Mouse (Mus musculus) forebrain, embryonic 14.5 days (tissue): Measurements from ENCODE around the gene Arrdc4. TPM values are rescaled to one million over a fixed set of nuclear protein-coding genes. Genes with fewer than 3 reads are reported as not detected.

Experiments used
- ATAC-seq: fragments of 200-750 bp; cut with Nextera tagmentation; 2 replicates; pipeline ENCODE4 v1.8.0; 2017; ENCODE audit warnings: mild to moderate bottlenecking, moderate library complexity
- DNase-seq: peaks from one replicate; pipeline ENCODE4 v3.0.0-alpha.2; 2015; ENCODE audit warnings: low spot score
- H3K27ac ChIP-seq: fragments of 300-500 bp; sonication (generic); 2 replicates; pipeline ENCODE4 v1.5.1; 2014; ENCODE audit warnings: low read depth, mild to moderate bottlenecking, control low read depth, low read length, moderate library complexity
- H3K27me3 ChIP-seq: fragments of 300-500 bp; sonication (generic); replicated peaks from 2 replicates; pipeline ENCODE4 v1.6.1; 2014; ENCODE audit warnings: low read length, control low read depth, mixed read lengths; ENCODE audit not compliant: control insufficient read depth, insufficient read depth
- H3K36me3 ChIP-seq: fragments of 300-500 bp; sonication (generic); 2 replicates; pipeline ENCODE4 v1.6.1; 2014; ENCODE audit warnings: low read length, control low read depth; ENCODE audit not compliant: control insufficient read depth, insufficient read depth
- H3K4me1 ChIP-seq: fragments of 300-500 bp; sonication (generic); 2 replicates; pipeline ENCODE4 v1.6.1; 2014; ENCODE audit warnings: antibody characterized with exemption, low read length, control low read depth; ENCODE audit not compliant: control insufficient read depth, insufficient read depth
- H3K4me2 ChIP-seq: fragments of 300-500 bp; sonication (generic); 2 replicates; pipeline ENCODE4 v1.6.1; 2014; ENCODE audit warnings: mild to moderate bottlenecking, control low read depth, low read length
- H3K4me3 ChIP-seq: fragments of 300-500 bp; sonication (generic); 2 replicates; pipeline ENCODE4 v1.5.1; 2014; ENCODE audit warnings: low read depth, low read length, control low read depth
- H3K9ac ChIP-seq: fragments of 300-500 bp; sonication (generic); 2 replicates; pipeline ENCODE4 v1.6.1; 2014; ENCODE audit warnings: mild to moderate bottlenecking, low read length, control low read depth, moderate library complexity
- H3K9me3 ChIP-seq: fragments of 300-500 bp; sonication (generic); replicated peaks from 2 replicates; pipeline ENCODE4 v1.6.1; 2016; ENCODE audit warnings: low read length, control low read depth, mixed read lengths; ENCODE audit not compliant: control insufficient read depth
- WGBS: fragments of 180-500 bp; shearing (Covaris S2); extraction: QIAGEN DNeasy Blood & Tissue Kit; methylation state at CpG from one replicate; pipeline ENCODE4 v1.1.7; 2014; 5-methylcytosine and 5-hydroxymethylcytosine counted together
- polyA plus RNA-seq: library from polyadenylated mRNA; unstranded; fragments of >200 nt; fragmentation: Nextera tagmentation; extraction: Ambion mirVana; gene quantifications from 2 replicates; pipeline ENCODE4 v1.2.1, GENCODE M21; 2014

Gene Arrdc4
- polyA plus RNA-seq, 1 experiment from 2014 or later: 27.7 TPM

- Histone ChIP-seq H3K9me3 (no peaks in the 10 kb centered on the region), H3K4me2 (no peak overlapping the region), H3K27ac (no peak overlapping the region), H3K4me1 (no peaks in the 10 kb centered on the region), H3K27me3 (no peaks in the 10 kb centered on the region), H3K4me3 (no peak overlapping the region), H3K9ac (no peak overlapping the region), H3K36me3 (no peaks in the 10 kb centered on the region)
- DNase-seq (peak; percentile 15), ATAC-seq (no peak)
- 85% methylated on average over 6 of the region's 6 CpGs for WGBS
Observed at GRCm38 (mm10) chr7:68696908-68697307, 52.1 kb downstream of the Arrdc4 start.

GRCm38 (mm10) chr7:68696446-68696845 is 52.6 kb downstream of the Arrdc4 start:
- H3K4me3 ChIP-seq: no peak overlapping the region
- H3K9me3 ChIP-seq: no peaks in the 10 kb centered on the region
- no peak for DNase-seq
- ATAC-seq: no peak
- no peak overlapping the region for H3K9ac ChIP-seq
- 86% methylated on average over 5 of the region's 5 CpGs for WGBS
- H3K4me2 ChIP-seq: no peak overlapping the region
- no peaks in the 10 kb centered on the region for H3K4me1 ChIP-seq
- H3K27ac ChIP-seq: no peak overlapping the region
- no peaks in the 10 kb centered on the region for H3K27me3 ChIP-seq
- H3K36me3 ChIP-seq: no peaks in the 10 kb centered on the region

- no peak overlapping the region for H3K9ac ChIP-seq
- no peaks in the 10 kb centered on the region for H3K4me1 ChIP-seq
- H3K27ac ChIP-seq: no peak overlapping the region
- no peaks in the 10 kb centered on the region for H3K27me3 ChIP-seq
- H3K4me3 ChIP-seq: no peak overlapping the region
- DNase-seq (no peak), ATAC-seq (no peak)
- no peak overlapping the region for H3K4me2 ChIP-seq
- H3K36me3 ChIP-seq: no peaks in the 10 kb centered on the region
- no peaks in the 10 kb centered on the region for H3K9me3 ChIP-seq
- 70% methylated on average over 4 of the region's 4 CpGs for WGBS
Observed at GRCm38 (mm10) chr7:68692731-68693130, 56.3 kb downstream of the Arrdc4 start.

- ATAC-seq (no peak), DNase-seq (no peak)
- H3K9ac ChIP-seq: no peak overlapping the region
- 91% methylated on average over 1 of the region's 1 CpGs for WGBS
- H3K4me3 ChIP-seq: no peak overlapping the region
- no peak overlapping the region for H3K4me2 ChIP-seq
- H3K9me3 ChIP-seq: no peaks in the 10 kb centered on the region
- H3K27me3 ChIP-seq: no peaks in the 10 kb centered on the region
- H3K4me1 ChIP-seq: peaks cover 7% of the 10 kb centered on the region; the same call in 1 of the 2 replicates
- no peak overlapping the region for H3K27ac ChIP-seq
- no peaks in the 10 kb centered on the region for H3K36me3 ChIP-seq
Observed at GRCm38 (mm10) chr7:68691454-68691853, 57.6 kb downstream of the Arrdc4 start.

GRCm38 (mm10) chr7:68687140-68687611 is 61.9 kb downstream of the Arrdc4 start:
- Histone ChIP-seq H3K4me1 (peaks cover 19% of the 10 kb centered on the region), H3K4me3 (no peak overlapping the region), H3K27ac (no peak overlapping the region), H3K36me3 (no peaks in the 10 kb centered on the region), H3K9me3 (no peaks in the 10 kb centered on the region), H3K27me3 (no peaks in the 10 kb centered on the region), H3K9ac (no peak overlapping the region), H3K4me2 (no peak overlapping the region)
- 36% methylated on average over 4 of the region's 4 CpGs for WGBS
- DNase-seq (no peak), ATAC-seq (peak; percentile 21; the same call in 1 of the 2 replicates)
